Mouse (Mus musculus) kidney, adult 18-20 months (tissue): ENCODE results near the gene Cd5l.

Source experiments
- DNase-seq: peaks from one replicate; pipeline ENCODE4 v3.0.0; 2021

Cd5l gene

GRCm38 (mm10) chr3:87409196-87409935, 51.7 kb downstream of the Cd5l start:
- no peak for DNase-seq

DNA sequence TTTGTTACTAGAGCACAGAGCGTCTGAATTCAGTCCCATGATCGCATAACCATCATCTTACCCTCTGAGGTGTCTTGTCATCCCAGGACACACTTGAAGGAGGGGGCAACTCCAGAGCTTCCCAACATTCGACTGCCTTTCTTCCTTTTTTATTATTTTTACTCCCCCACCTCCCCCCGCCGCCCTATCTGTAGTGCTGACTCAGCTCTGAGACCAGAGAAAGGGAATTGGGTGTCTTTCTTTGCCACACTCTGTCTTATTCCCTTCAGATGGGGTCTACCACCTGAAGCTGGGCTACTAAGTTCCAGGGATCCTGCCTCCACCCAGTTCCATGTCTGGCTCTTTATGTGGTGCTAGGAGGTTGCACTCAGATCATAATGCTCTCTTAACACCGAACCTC, 52.9 kb downstream of the Cd5l start:
- DNase-seq, result no peak

- peak; percentile 31 for DNase-seq
Measured at GRCm38 (mm10) chr3:87411150-87411549, 53.5 kb downstream of the Cd5l start.

DNA sequence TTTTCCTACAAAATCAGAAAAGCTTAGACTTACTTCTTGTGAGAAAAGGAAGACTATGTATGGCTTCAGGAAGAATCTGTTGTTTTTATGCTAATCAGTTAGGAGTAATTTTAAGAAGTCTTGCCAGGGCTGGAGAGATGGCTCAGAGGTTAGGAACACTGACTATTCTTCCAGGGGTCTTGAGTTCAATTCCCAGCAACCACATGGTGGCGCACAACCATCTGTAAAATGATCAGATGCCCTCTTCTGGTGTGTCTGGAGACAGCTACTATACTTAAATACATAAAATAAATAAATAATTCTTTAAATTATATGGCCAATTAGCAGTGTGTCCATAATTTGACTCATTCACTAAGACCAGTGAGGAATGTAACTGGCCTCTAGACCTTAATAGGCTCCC, 63.0 kb downstream of the Cd5l start:
- no peak for DNase-seq
